Mouse (Mus musculus) cerebellum, adult 2 months (tissue): ENCODE data around the gene Hmbs.

ENCODE experiments used
- CTCF ChIP-seq: fragments of 200-500 bp; IDR thresholded peaks from 2 replicates; pipeline ENCODE4 v1.5.1; 2011; ENCODE audit warnings: low read depth, mild to moderate bottlenecking, control low read depth, low read length, moderate library complexity, borderline replicate concordance; ENCODE audit not compliant: insufficient read depth
- POLR2A ChIP-seq: fragments of 200-500 bp; IDR thresholded peaks from 2 replicates; pipeline ENCODE4 v1.6.1; 2011; ENCODE audit warnings: low read length, control low read depth, borderline replicate concordance; ENCODE audit not compliant: insufficient read depth

- no peak for TF ChIP-seq CTCF
- TF ChIP-seq POLR2A: no peak
These were observed 13.2 kb upstream of the Hmbs start for GRCm38 (mm10) chr9:44357207-44357606.
